22 mouse cellular contexts compared by ENCODE assay signal in the genomic region with DNA sequence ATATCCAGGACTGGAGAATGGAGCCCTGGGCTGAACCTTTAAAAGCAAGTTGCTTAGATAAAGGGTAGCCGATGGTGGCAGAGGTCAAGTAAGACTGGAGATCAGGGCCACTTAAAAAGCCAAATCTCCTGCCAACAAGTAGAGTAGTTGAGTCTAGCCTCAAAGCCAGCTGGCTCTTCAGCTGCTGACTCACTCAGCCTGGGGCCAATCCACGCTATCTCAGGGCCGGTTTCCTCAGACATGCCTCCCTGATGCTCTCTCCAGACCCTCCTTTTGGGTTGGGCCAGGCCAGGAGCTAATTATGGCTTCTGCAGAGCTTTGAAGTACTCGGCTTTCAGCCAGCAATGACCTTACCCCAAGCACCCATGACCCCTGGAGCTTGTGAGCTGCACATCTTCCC. TPM values are rescaled to one million over a fixed set of nuclear protein-coding genes. Genes with fewer than 3 reads are reported as not detected.
A peak's percentile ranks its signal among the peaks of the same experiment; 100 is the strongest.
DNase-seq lines count a peak whose midpoint lies in the region; ATAC-seq and TF ChIP-seq lines count a peak whose summit lies in the region.
"Had no signal": no experiment of that assay in that cellular context is flagged by ENCODE, and none has a peak within 500 bp of the region (broad histone marks: within the 10 kb centered on the region; RNA-seq: fewer than 3 reads in every experiment).

No protein-coding gene starts in this region.

- no peak for TF ChIP-seq EP300 in heart, postnatal 0 days (IDR thresholded peaks at IDR 0.05; ENCODE audit: low read depth)

- no peaks in the 10 kb centered on the region for H3K36me3 ChIP-seq in heart, embryonic 11.5 days (ENCODE audit: control insufficient read depth, insufficient read depth, low read length)
- H3K36me3 ChIP-seq in heart, postnatal 0 days (replicated peaks; ENCODE audit: control insufficient read depth, insufficient read depth, low read length), result no peaks in the 10 kb centered on the region
- H3K36me3 ChIP-seq: forebrain, embryonic 10.5 days; limb, embryonic 13.5 days; neural tube, embryonic 13.5 days had no signal

- ATAC-seq in heart, embryonic 11.5 days (replicated peaks; ENCODE audit: insufficient number of reproducible peaks, low FRiP score, low TSS enrichment), result no peak
- ATAC-seq in heart, postnatal 0 days (ENCODE audit: insufficient read depth, low read depth), result peak; percentile 66; the same call in 1 of the 2 replicates
- ATAC-seq: hindbrain, postnatal 0 days; intestine, postnatal 0 days had no signal

- no peaks in the 10 kb centered on the region for H3K27me3 ChIP-seq in heart, embryonic 11.5 days (ENCODE audit: control insufficient read depth, insufficient read depth, low read length)
- no peaks in the 10 kb centered on the region for H3K27me3 ChIP-seq in heart, postnatal 0 days (ENCODE audit: control insufficient read depth, insufficient read depth, low read length)
- H3K27me3 ChIP-seq: limb, embryonic 13.5 days; neural tube, embryonic 13.5 days had no signal

- TF ChIP-seq CTCF in heart, postnatal 0 days (IDR thresholded peaks at IDR 0.05; ENCODE audit: low read depth), result no peak

- H3K27ac ChIP-seq in heart, embryonic 11.5 days (ENCODE audit: low read depth, low read length), result no peak overlapping the region
- no peak overlapping the region for H3K27ac ChIP-seq in heart, postnatal 0 days (ENCODE audit: low read depth)
- H3K27ac ChIP-seq: forebrain, embryonic 10.5 days; hindbrain, postnatal 0 days; limb, embryonic 13.5 days; liver, embryonic 14.5 days; neural tube, embryonic 13.5 days had no signal

- no peaks in the 10 kb centered on the region for H3K9me3 ChIP-seq in heart, embryonic 11.5 days (replicated peaks; ENCODE audit: control insufficient read depth, low read length)
- no peaks in the 10 kb centered on the region for H3K9me3 ChIP-seq in heart, postnatal 0 days (replicated peaks; ENCODE audit: control insufficient read depth, low read length)
- H3K9me3 ChIP-seq: forebrain, embryonic 10.5 days; limb, embryonic 13.5 days; neural tube, embryonic 13.5 days had no signal

- no peak overlapping the region for H3K9ac ChIP-seq in heart, embryonic 11.5 days (ENCODE audit: low read depth, low read length)
- H3K9ac ChIP-seq in heart, postnatal 0 days (replicated peaks; ENCODE audit: low read depth, low read length), result no peak overlapping the region
- H3K9ac ChIP-seq: limb, embryonic 13.5 days; liver, embryonic 14.5 days; neural tube, embryonic 13.5 days had no signal

- no peak overlapping the region for H3K4me3 ChIP-seq in heart, embryonic 11.5 days (ENCODE audit: low read depth, low read length)
- H3K4me3 ChIP-seq in heart, postnatal 0 days (ENCODE audit: low read depth, low read length), result no peak overlapping the region
- H3K4me3 ChIP-seq: forebrain, embryonic 10.5 days; limb, embryonic 13.5 days; neural tube, embryonic 13.5 days had no signal

- peak; percentile 43 to 73 for DNase-seq in heart, adult 18-20 months
- peak; percentile 24 for DNase-seq in adipocyte (ENCODE audit: low spot score)
- DNase-seq in adrenal gland, postnatal 10 days, result peak; percentile 44
- peak; percentile 5 for DNase-seq in heart, postnatal 0 days (ENCODE audit: low spot score)
- no peak for DNase-seq in urinary bladder, postnatal 25 days (ENCODE audit: low spot score)
- DNase-seq in right cerebral cortex, postnatal 10 days (ENCODE audit: low spot score in 2 of 2), result no peak
- DNase-seq in kidney, adult 11 months, result no peak
- DNase-seq: cerebellum, adult 8-10 months; layer of hippocampus, postnatal 36 days; lung, postnatal 10 days; midbrain, embryonic 14.5 days; thymus, postnatal 36 days had no signal

- H3K4me2 ChIP-seq in heart, embryonic 11.5 days, result no peak overlapping the region
- H3K4me2 ChIP-seq in heart, postnatal 0 days (ENCODE audit: low read depth, low read length), result no peak overlapping the region
- H3K4me2 ChIP-seq: limb, embryonic 13.5 days; neural tube, embryonic 13.5 days had no signal

- H3K4me1 ChIP-seq in heart, embryonic 11.5 days (ENCODE audit: control insufficient read depth, insufficient read depth, low read length), result 0 out of 2 replicates have a peak, but pooled peaks cover 4% of the 10 kb centered on the region
- H3K4me1 ChIP-seq in heart, postnatal 0 days (ENCODE audit: control insufficient read depth, insufficient read depth), result 0 out of 2 replicates have a peak, but pooled peaks cover 6% of the 10 kb centered on the region
- H3K4me1 ChIP-seq: forebrain, embryonic 10.5 days; limb, embryonic 13.5 days; neural tube, embryonic 13.5 days had no signal

- WGBS in heart, embryonic 11.5 days (ENCODE audit: insufficient replicate concordance), result 44% methylated on average over 4 of the region's 4 CpGs
- 24% methylated on average over 4 of the region's 4 CpGs for WGBS in heart, postnatal 0 days

RNA-seq across cellular contexts. Expression of a gene that starts 15.7 kb away (rescaled TPM):
- under 1 TPM in 1 of 2 experiments, not detected in 1; 0.21 TPM for total RNA-seq in heart, adult 18-20 months (2021)
- polyA plus RNA-seq in heart, embryonic 11.5 days (2014; fragmentation: Nextera tagmentation; extraction: Ambion mirVana), result 0.06 TPM in 1 of 2 replicates, not detected in the other
- total RNA-seq in adrenal gland, postnatal 10 days (2021), result under 1 TPM in 1 of 2 experiments, not detected in 1; 0.15 TPM
- 1.1 TPM in 1 of 2 replicates, not detected in the other for total RNA-seq in heart, postnatal 0 days (2014; rRNA removed; ENCODE audit: low replicate concordance)
- not detected in 2 replicates for polyA plus RNA-seq in heart, postnatal 0 days (2015; fragmentation: Nextera tagmentation; extraction: Ambion mirVana)
- total RNA-seq: gastrocnemius, adult 8-10 months; hindbrain, postnatal 0 days had no signal
- polyA plus RNA-seq: forebrain, embryonic 10.5 days; kidney, embryonic 16.5 days; midbrain, embryonic 14.5 days; small intestine, adult 2 months had no signal

Comparison
In these comparisons a context has a peak if more than half of its experiments do, and no peak if none do; other contexts are left out.
1. DNase-seq: peak in heart, adult 18-20 months (2 of 2), adipocyte (single experiment), adrenal gland, postnatal 10 days (single experiment) and heart, postnatal 0 days (single experiment); none in urinary bladder, postnatal 25 days (single experiment), right cerebral cortex, postnatal 10 days (0 of 2) and kidney, adult 11 months (single experiment).